Mouse (Mus musculus) olfactory bulb, adult 2 months (tissue): ENCODE data around the gene Hectd4.

Experiments
- CTCF ChIP-seq: fragments of 200-500 bp; IDR thresholded peaks from 2 replicates; pipeline ENCODE4 v1.5.1; 2012; ENCODE audit warnings: low read depth, mild to moderate bottlenecking, low read length, moderate library complexity; ENCODE audit not compliant: insufficient read depth
- POLR2A ChIP-seq: fragments of 200-500 bp; IDR thresholded peaks from 2 replicates; pipeline ENCODE4 v1.6.1; 2012; ENCODE audit warnings: mild to moderate bottlenecking, low read depth, low read length, moderate library complexity; ENCODE audit not compliant: insufficient read depth

DNA sequence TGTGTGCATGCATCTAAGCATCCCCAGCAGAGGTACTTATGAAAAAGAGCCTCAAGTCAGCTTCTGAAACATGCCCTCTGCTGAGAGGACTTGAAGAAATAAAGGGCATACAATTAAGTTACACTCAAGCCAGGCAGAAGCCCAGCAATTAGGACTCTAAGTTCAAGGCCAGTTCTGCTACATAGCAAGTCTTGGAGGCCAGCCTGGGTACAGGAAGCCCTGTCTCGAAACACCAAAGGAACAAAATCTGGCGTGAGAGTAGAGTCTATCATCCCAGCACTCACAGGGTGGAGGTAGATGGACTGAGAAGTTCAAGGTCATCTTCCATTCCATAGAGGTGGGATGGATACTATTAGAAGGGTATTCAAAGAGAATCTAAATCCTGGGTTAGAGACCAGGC, 35.6 kb upstream of the Hectd4 start:
- no peak for TF ChIP-seq CTCF
- TF ChIP-seq POLR2A, result no peak
